Mouse (Mus musculus) forebrain, embryonic 11.5 days (tissue): ENCODE results near the gene Dbn1. TPM values are rescaled to one million over a fixed set of nuclear protein-coding genes. Genes with fewer than 3 reads are reported as not detected.
A peak's percentile ranks its signal among the peaks of the same experiment; 100 is the strongest.
"Not testable (repeated sequence)": the region's sequence is repeated elsewhere in the genome, so short reads cannot be mapped to it uniquely, and the experiment has no call there.

Experiments used
- ATAC-seq: fragments of 200-750 bp; cut with Nextera tagmentation; replicated peaks from 2 replicates; pipeline ENCODE4 v1.8.0; 2017; ENCODE audit warnings: moderate TSS enrichment; ENCODE audit not compliant: low FRiP score
- DNase-seq: peaks from one replicate; pipeline ENCODE4 v3.0.0-alpha.2; 2017; ENCODE audit warnings: low spot score
- H3K27ac ChIP-seq: fragments of 300-500 bp; sonication (generic); 2 replicates; pipeline ENCODE4 v1.5.1; 2014; ENCODE audit warnings: low read depth, low read length
- H3K27me3 ChIP-seq: fragments of 300-500 bp; sonication (generic); 2 replicates; pipeline ENCODE4 v1.6.1; 2014; ENCODE audit warnings: mild to moderate bottlenecking, low read length, mixed read lengths; ENCODE audit not compliant: control insufficient read depth, insufficient read depth
- H3K36me3 ChIP-seq: fragments of 300-500 bp; sonication (generic); 2 replicates; pipeline ENCODE4 v1.6.1; 2014; ENCODE audit warnings: mild to moderate bottlenecking, low read length, moderate library complexity, mixed read lengths; ENCODE audit not compliant: control insufficient read depth, insufficient read depth
- H3K4me1 ChIP-seq: fragments of 300-500 bp; sonication (generic); replicated peaks from 2 replicates; pipeline ENCODE4 v1.6.1; 2014; ENCODE audit warnings: low read length, mixed read lengths; ENCODE audit not compliant: control insufficient read depth, insufficient read depth
- H3K4me2 ChIP-seq: fragments of 300-500 bp; sonication (generic); 2 replicates; pipeline ENCODE4 v1.6.1; 2014; ENCODE audit warnings: low read depth, mild to moderate bottlenecking, low read length, moderate library complexity, mixed read lengths; ENCODE audit not compliant: severe bottlenecking
- H3K4me3 ChIP-seq: fragments of 300-500 bp; sonication (generic); 2 replicates; pipeline ENCODE4 v1.5.1; 2014; ENCODE audit warnings: low read depth, low read length
- H3K9ac ChIP-seq: fragments of 300-500 bp; sonication (generic); 2 replicates; pipeline ENCODE4 v1.6.1; 2014; ENCODE audit warnings: low read length
- H3K9me3 ChIP-seq: fragments of 300-500 bp; sonication (generic); 2 replicates; pipeline ENCODE4 v1.6.1; 2016; ENCODE audit warnings: low read length, mixed read lengths; ENCODE audit not compliant: control insufficient read depth
- WGBS: fragments of 180-500 bp; shearing (Covaris S2); extraction: QIAGEN DNeasy Blood & Tissue Kit; methylation state at CpG from one replicate; pipeline ENCODE4 v1.1.7; 2014; 5-methylcytosine and 5-hydroxymethylcytosine counted together
- polyA plus RNA-seq: library from polyadenylated mRNA; unstranded; fragments of >200 nt; fragmentation: Nextera tagmentation; extraction: Ambion mirVana; gene quantifications from 2 replicates; pipeline ENCODE4 v1.2.1, GENCODE M21; 2014

The Dbn1 gene
- polyA plus RNA-seq, 1 experiment from 2014 or later, result 411 TPM

DNA sequence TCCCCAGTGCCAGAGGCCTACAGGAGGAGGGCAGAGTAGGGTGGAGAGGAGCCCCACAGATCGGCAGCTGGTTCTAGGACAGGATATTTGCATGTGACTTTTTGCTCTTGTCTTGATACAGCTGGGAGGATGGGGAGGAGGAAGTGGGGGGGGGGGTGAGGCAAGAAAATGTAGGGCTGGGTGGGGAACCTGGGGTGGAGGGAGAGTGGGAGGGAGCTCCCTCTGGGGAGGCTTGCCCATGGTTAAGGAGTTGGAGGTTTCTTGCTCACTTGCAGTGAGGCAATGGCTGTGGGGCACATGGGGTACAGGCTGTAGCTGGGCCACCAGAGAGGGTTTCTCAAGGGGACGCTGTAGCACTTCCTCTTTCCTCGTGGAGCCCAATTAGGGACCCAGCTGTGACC is 40.4 kb downstream of the Dbn1 start:
- Histone ChIP-seq H3K4me2 (0 out of 2 replicates have a peak overlapping the region, but pooled peaks have one; percentile 13), H3K27ac (no peak overlapping the region), H3K27me3 (no peaks in the 10 kb centered on the region), H3K9me3 (no peaks in the 10 kb centered on the region), H3K36me3 (peaks cover 17% of the 10 kb centered on the region; the same call in 1 of the 2 replicates), H3K4me3 (no peak overlapping the region), H3K4me1 (peaks cover 8% of the 10 kb centered on the region; the same call in 1 of the 2 replicates), H3K9ac (no peak overlapping the region)
- DNase-seq (no peak), ATAC-seq (no peak)
- WGBS, result 61% methylated on average over 3 of the region's 3 CpGs

DNA sequence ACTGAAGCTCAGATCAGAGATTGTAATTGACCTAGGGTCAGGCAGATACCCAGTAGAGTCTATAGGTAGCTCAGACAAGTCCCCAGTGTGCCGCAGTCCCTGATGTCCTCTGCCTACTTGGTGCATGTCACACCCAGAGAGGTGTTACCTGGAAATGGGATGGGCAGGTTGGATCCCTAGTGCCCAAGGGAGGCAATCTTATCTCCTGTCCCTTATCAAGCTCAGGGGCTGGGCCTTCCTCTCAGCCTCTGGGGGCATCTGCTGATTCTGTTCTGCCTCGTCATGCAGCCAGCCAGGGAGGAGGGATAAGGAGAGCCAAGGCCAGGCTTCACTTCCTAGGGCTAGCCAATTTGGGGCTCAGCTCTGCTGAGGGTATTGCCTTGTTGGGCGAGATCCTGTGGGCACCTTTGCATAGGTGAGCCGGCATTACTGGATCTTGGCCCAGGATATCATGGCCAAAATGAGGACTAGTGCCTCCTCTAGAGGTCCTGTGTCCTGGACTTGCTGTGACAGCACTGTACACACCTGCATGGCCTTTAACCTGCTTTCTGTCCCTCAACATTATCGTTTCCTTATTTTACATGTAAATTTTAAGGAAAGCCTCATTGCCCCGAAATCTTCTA is 41.3 kb downstream of the Dbn1 start:
- peak overlapping the region; percentile 86 for H3K4me2 ChIP-seq
- DNase-seq (no peak), ATAC-seq (no peak)
- H3K4me1 ChIP-seq, result peaks cover 8% of the 10 kb centered on the region; the same call in 1 of the 2 replicates
- H3K27ac ChIP-seq, result no peak overlapping the region
- no peaks in the 10 kb centered on the region for H3K27me3 ChIP-seq
- 77% methylated on average over 6 of the region's 6 CpGs for WGBS
- H3K4me3 ChIP-seq, result peak overlapping the region; percentile 90
- H3K36me3 ChIP-seq, result peaks cover 9% of the 10 kb centered on the region; the same call in 1 of the 2 replicates
- H3K9ac ChIP-seq, result peak overlapping the region; percentile 94
- no peaks in the 10 kb centered on the region for H3K9me3 ChIP-seq

GRCm38 (mm10) chr13:55445361-55446091 is 42.4 kb downstream of the Dbn1 start:
- no peak for DNase-seq
- H3K9me3 ChIP-seq, result no peaks in the 10 kb centered on the region
- H3K27ac ChIP-seq, result peak overlapping the region; percentile 87
- peak overlapping the region; percentile 86 for H3K4me2 ChIP-seq
- H3K4me1 ChIP-seq, result peaks cover 8% of the 10 kb centered on the region; the same call in 1 of the 2 replicates
- H3K9ac ChIP-seq, result peak overlapping the region; percentile 94
- no peaks in the 10 kb centered on the region for H3K27me3 ChIP-seq
- H3K4me3 ChIP-seq, result peak overlapping the region; percentile 90
- peak; percentile 60 for ATAC-seq
- no peaks in the 10 kb centered on the region for H3K36me3 ChIP-seq
- WGBS, result under 1% methylated on average over 60 of the region's 66 CpGs

DNA sequence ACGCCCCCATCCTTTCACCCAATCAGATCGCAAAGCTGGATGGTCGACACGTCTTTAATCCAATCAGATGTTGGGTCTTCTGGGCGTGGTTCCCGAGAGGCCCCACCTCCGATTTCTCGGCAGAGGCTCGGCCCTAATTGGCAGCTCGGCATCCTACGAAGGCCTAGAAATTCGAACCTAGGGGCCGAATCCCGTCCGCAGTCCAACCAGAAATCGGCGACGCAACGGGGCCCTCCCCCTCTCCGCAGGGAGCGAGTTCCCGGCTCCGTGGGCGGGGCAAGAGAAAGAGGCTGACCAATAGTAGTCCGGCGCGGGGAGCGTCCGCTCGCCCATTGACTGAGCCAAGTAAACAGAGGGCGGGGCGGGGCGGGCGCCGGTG is 43.0 kb downstream of the Dbn1 start, which contains the start of gene Grk6:
TSS of gene Grk6 (plus strand) at position 136 of the 379 bp plus-strand sequence.
- peak within 1 kb of the TSS; percentile 94 for H3K9ac ChIP-seq
- ATAC-seq, result peak; percentile 96
- H3K4me1 ChIP-seq, result peaks cover 8% of the 10 kb centered on the region; the same call in 1 of the 2 replicates
- H3K36me3 ChIP-seq, result no peaks in the 10 kb centered on the region
- no peaks in the 10 kb centered on the region for H3K9me3 ChIP-seq
- peak; percentile 99 for DNase-seq
- peak within 1 kb of the TSS; percentile 90 for H3K4me3 ChIP-seq
- H3K27me3 ChIP-seq, result no peaks in the 10 kb centered on the region
- under 1% methylated on average over 35 of the region's 35 CpGs for WGBS
- peak within 1 kb of the TSS; percentile 86 for H3K4me2 ChIP-seq
- peak within 1 kb of the TSS; percentile 87 for H3K27ac ChIP-seq

- Histone ChIP-seq H3K4me2 (peak overlapping the region; percentile 86), H3K27ac (peak overlapping the region; percentile 87), H3K9me3 (no peaks in the 10 kb centered on the region), H3K27me3 (no peaks in the 10 kb centered on the region), H3K9ac (peak overlapping the region; percentile 65), H3K36me3 (no peaks in the 10 kb centered on the region), H3K4me1 (peaks cover 8% of the 10 kb centered on the region; the same call in 1 of the 2 replicates), H3K4me3 (peak overlapping the region; percentile 90)
- WGBS, result 1% methylated on average over 33 of the region's 33 CpGs
- DNase-seq (no peak), ATAC-seq (peak; percentile 65)
Observed at GRCm38 (mm10) chr13:55444286-55444936, 43.5 kb downstream of the Dbn1 start.

DNA sequence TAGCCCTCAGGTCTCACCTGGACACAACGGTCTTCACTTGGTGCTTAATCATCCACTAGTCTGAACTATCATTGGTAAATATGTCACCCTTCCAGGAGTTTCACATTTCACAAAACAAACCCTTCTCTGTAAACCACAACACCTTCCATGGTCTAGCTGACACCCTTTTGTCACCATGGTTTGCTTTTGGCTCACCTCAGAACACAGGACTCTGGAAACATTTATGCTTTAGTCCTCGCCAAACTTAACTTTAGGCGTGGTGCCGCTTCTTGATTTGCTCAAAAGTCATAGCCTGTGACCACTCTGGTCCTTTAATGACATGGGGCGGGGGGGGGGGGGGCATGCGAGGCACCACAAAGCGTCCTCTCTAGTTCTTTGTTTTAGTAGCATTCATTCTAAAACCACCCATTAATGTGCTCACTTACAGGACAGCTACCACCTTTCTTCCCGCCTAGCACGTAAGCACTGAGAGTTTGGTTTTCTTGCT is 44.1 kb downstream of the Dbn1 start:
- Histone ChIP-seq H3K27ac (no peak overlapping the region; the same call in 1 of the 2 replicates), H3K27me3 (no peaks in the 10 kb centered on the region), H3K9me3 (no peaks in the 10 kb centered on the region), H3K36me3 (no peaks in the 10 kb centered on the region), H3K9ac (peak overlapping the region; percentile 65), H3K4me2 (peak overlapping the region; percentile 86), H3K4me1 (peaks cover 8% of the 10 kb centered on the region; the same call in 1 of the 2 replicates), H3K4me3 (peak overlapping the region; percentile 90)
- WGBS, result 49% methylated on average over 9 of the region's 9 CpGs
- no peak for ATAC-seq
- DNase-seq, result no peak

DNA sequence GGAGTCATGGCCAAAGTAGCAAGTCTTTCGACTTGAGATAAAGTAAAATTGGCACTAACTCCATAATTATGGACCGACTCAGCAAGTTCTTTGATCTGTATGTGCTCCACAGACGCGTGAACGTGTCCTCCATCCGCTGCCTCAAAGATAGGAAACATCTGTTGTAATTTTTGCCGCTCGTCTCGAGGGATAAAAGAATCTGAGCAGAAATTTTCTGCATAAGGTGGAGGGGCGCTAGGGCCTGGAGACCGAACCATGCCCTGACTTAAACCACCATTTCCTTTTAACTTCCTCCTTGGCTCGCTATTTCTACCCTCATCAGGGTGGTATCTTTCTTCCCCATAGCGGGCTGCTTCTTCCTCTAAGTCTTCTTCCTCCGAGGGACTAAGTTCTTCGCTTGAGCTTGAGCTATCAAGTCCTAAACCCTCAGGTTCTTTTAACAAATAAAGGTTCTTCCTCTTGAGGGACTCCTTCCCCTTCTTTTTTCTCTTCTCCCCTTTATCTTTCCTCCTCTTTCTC is 50.7 kb downstream of the Dbn1 start:
- H3K27ac ChIP-seq, H3K4me3 ChIP-seq, DNase-seq, H3K9ac ChIP-seq, H3K27me3 ChIP-seq, H3K4me2 ChIP-seq, H3K9me3 ChIP-seq, H3K36me3 ChIP-seq, ATAC-seq, H3K4me1 ChIP-seq: not testable (repeated sequence)
- 89% methylated on average over 14 of the region's 15 CpGs for WGBS
